Mouse (Mus musculus) NIH3T3 (cell line): ENCODE data around the gene Cldn22.
"Not testable (repeated sequence)": the region's sequence is repeated elsewhere in the genome, so short reads cannot be mapped to it uniquely, and the experiment has no call there.

ENCODE experiments used
- DNase-seq: peaks from one replicate; pipeline ENCODE4 v3.0.0-alpha.2; 2012; ENCODE audit warnings: low read depth

Cldn22 gene

GRCm38 (mm10) chr8:47824182-47824581 is at the start of gene Cldn22:
Gene Cldn22 (plus strand): TSS chr8:47824482.
- DNase-seq = no peak

GRCm38 (mm10) chr8:47777415-47777814 is 46.9 kb upstream of the Cldn22 start:
- no peak for DNase-seq

- no peak for DNase-seq
These were observed 44.7 kb upstream of the Cldn22 start for GRCm38 (mm10) chr8:47779589-47779988.

- no peak for DNase-seq
These were observed 42.4 kb upstream of the Cldn22 start for GRCm38 (mm10) chr8:47781881-47782280.

- no peak for DNase-seq
These were observed 40.7 kb upstream of the Cldn22 start for GRCm38 (mm10) chr8:47783544-47783943.

- peak; percentile 24 for DNase-seq
These were observed 40.3 kb upstream of the Cldn22 start for GRCm38 (mm10) chr8:47783944-47784343.

GRCm38 (mm10) chr8:47784436-47784835 is 39.8 kb upstream of the Cldn22 start:
- DNase-seq = no peak

- no peak for DNase-seq
These were observed 38.0 kb upstream of the Cldn22 start for GRCm38 (mm10) chr8:47786323-47786722.

GRCm38 (mm10) chr8:47787705-47788104 is 36.6 kb upstream of the Cldn22 start:
- peak; percentile 64 for DNase-seq

GRCm38 (mm10) chr8:47791986-47792385 is 32.3 kb upstream of the Cldn22 start:
- DNase-seq = no peak

- no peak for DNase-seq
These were observed 24.8 kb upstream of the Cldn22 start for GRCm38 (mm10) chr8:47799438-47799837.

GRCm38 (mm10) chr8:47802349-47802748 is 21.9 kb upstream of the Cldn22 start:
- no peak for DNase-seq

GRCm38 (mm10) chr8:47804262-47804661 is 20.0 kb upstream of the Cldn22 start:
- DNase-seq = no peak

- DNase-seq = no peak
These were observed 14.2 kb upstream of the Cldn22 start for GRCm38 (mm10) chr8:47809970-47810665.

GRCm38 (mm10) chr8:47810666-47811015 is 13.6 kb upstream of the Cldn22 start:
- DNase-seq = no peak

- DNase-seq = no peak
These were observed 13.1 kb upstream of the Cldn22 start for GRCm38 (mm10) chr8:47811221-47811620.

GRCm38 (mm10) chr8:47819034-47819433 is 5.2 kb upstream of the Cldn22 start:
- DNase-seq = no peak

GRCm38 (mm10) chr8:47820914-47821772 is 3.1 kb upstream of the Cldn22 start:
- DNase-seq = no peak

GRCm38 (mm10) chr8:47821843-47822242 is 2.4 kb upstream of the Cldn22 start, which contains the start of gene Cldn24:
Gene Cldn24 (plus strand): TSS chr8:47822143.
- DNase-seq = no peak

- DNase-seq = not testable (repeated sequence)
These were observed 1.7 kb upstream of the Cldn22 start for GRCm38 (mm10) chr8:47822541-47822940.

- peak; percentile 27 for DNase-seq
These were observed 505 bp upstream of the Cldn22 start for GRCm38 (mm10) chr8:47823777-47824176.

- no peak for DNase-seq
These were observed 1.3 kb downstream of the Cldn22 start for GRCm38 (mm10) chr8:47825596-47825995.

GRCm38 (mm10) chr8:47826911-47827310 is 2.6 kb downstream of the Cldn22 start:
- DNase-seq = no peak
